Mouse (Mus musculus): ENCODE results near the gene Vmn2r56. TPM values are rescaled to one million over a fixed set of nuclear protein-coding genes. Genes with fewer than 3 reads are reported as not detected.
"Not testable (repeated sequence)": the region's sequence is repeated elsewhere in the genome, so short reads cannot be mapped to it uniquely, and the experiment has no call there.

Gene Vmn2r56
- polyA plus RNA-seq, 1 experiment from 2014 or later, result not detected

DNA sequence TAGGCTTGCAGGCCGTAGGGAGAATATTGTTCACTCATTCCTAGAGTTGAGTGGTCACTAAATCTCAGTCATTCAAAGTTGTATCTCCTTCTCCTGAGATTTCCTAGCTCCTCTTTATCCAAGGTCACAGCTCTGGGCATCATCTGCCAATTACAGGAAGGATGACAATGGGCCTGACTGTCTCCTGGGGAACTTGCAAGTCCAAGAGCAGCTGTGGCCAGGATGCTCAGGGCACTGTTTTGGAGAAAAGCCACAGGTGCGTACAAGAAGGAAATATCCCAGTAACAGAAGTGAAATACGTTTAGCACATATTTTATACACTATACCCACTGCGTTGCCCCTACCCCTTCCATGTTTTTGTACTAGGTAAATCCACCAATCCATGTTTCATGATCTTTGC is 94.6 kb downstream of the Vmn2r56 start, which contains the start of gene Vmn2r54:
TSS of gene Vmn2r54 (minus strand) at position 101 of the 400 bp plus-strand sequence.
- H3K9ac ChIP-seq (replicated peaks; ENCODE audit: low read length); H3K4me1 ChIP-seq (ENCODE audit: control insufficient read depth, insufficient read depth, low read length); H3K4me2 ChIP-seq (ENCODE audit: low read depth, low read length); H3K9me3 ChIP-seq (replicated peaks; ENCODE audit: control insufficient read depth, low read length); DNase-seq (ENCODE audit: low spot score); H3K4me3 ChIP-seq (ENCODE audit: low read depth, low read length); H3K27ac ChIP-seq (replicated peaks; ENCODE audit: low read depth, low read length); H3K27me3 ChIP-seq (ENCODE audit: control insufficient read depth, insufficient read depth, low read length); ATAC-seq (replicated peaks; ENCODE audit: insufficient number of reproducible peaks, low FRiP score, low TSS enrichment, low read depth); H3K36me3 ChIP-seq (replicated peaks; ENCODE audit: control insufficient read depth, insufficient read depth, low read depth, low read length): not testable (repeated sequence)
- 79% methylated on average over 3 of the region's 4 CpGs for WGBS

Other genes with a start within 250 kb of the Vmn2r56 start
- not detected in 2 replicates for gene 2900092C05Rik, start 222.5 kb downstream of the Vmn2r56 start, polyA plus RNA-seq (2014; fragmentation: Nextera tagmentation; extraction: Ambion mirVana)
- not detected in 2 replicates for gene Vmn2r53, start 126.2 kb downstream of the Vmn2r56 start, polyA plus RNA-seq (2014; fragmentation: Nextera tagmentation; extraction: Ambion mirVana)
- gene Vmn2r54, start 94.7 kb downstream of the Vmn2r56 start, polyA plus RNA-seq (2014; fragmentation: Nextera tagmentation; extraction: Ambion mirVana), result not detected in 2 replicates
- not detected in 2 replicates for gene Vmn2r55, start 50.0 kb downstream of the Vmn2r56 start, polyA plus RNA-seq (2014; fragmentation: Nextera tagmentation; extraction: Ambion mirVana)
- gene Zscan18, start 68.6 kb upstream of the Vmn2r56 start, polyA plus RNA-seq (2014; fragmentation: Nextera tagmentation; extraction: Ambion mirVana), result 15.1 and 18.6 TPM in 2 replicates
- gene Zfp329, start 83.9 kb upstream of the Vmn2r56 start, polyA plus RNA-seq (2014; fragmentation: Nextera tagmentation; extraction: Ambion mirVana), result 15.9 and 18.6 TPM in 2 replicates
- 37.6 and 39.0 TPM in 2 replicates for gene Zfp110, start 99.8 kb upstream of the Vmn2r56 start, polyA plus RNA-seq (2014; fragmentation: Nextera tagmentation; extraction: Ambion mirVana)
- 6.5 and 6.9 TPM in 2 replicates for gene Zfp128, start 146.2 kb upstream of the Vmn2r56 start, polyA plus RNA-seq (2014; fragmentation: Nextera tagmentation; extraction: Ambion mirVana)
- 26.4 and 27.5 TPM in 2 replicates for gene Zscan22, start 162.8 kb upstream of the Vmn2r56 start, polyA plus RNA-seq (2014; fragmentation: Nextera tagmentation; extraction: Ambion mirVana)
- gene Rps5, start 187.3 kb upstream of the Vmn2r56 start, polyA plus RNA-seq (2014; fragmentation: Nextera tagmentation; extraction: Ambion mirVana), result 950 and 1,039 TPM in 2 replicates
- gene Rnf225, start 192.4 kb upstream of the Vmn2r56 start, polyA plus RNA-seq (2014; fragmentation: Nextera tagmentation; extraction: Ambion mirVana), result 0.56 and 0.69 TPM in 2 replicates
- gene Zfp324, start 230.8 kb upstream of the Vmn2r56 start, polyA plus RNA-seq (2014; fragmentation: Nextera tagmentation; extraction: Ambion mirVana), result 7.9 and 8.9 TPM in 2 replicates
- gene Zfp446, start 242.8 kb upstream of the Vmn2r56 start, polyA plus RNA-seq (2014; fragmentation: Nextera tagmentation; extraction: Ambion mirVana), result 5.9 and 6.6 TPM in 2 replicates